Mouse (Mus musculus): ENCODE data around the gene Tcte1. TPM values are rescaled to one million over a fixed set of nuclear protein-coding genes. Genes with fewer than 3 reads are reported as not detected.

Gene Tcte1
- polyA plus RNA-seq, 1 experiment: 0.04 TPM

- no peak for DNase-seq (ENCODE audit: low read depth, low spot score)
- 21% methylated on average over 46 of the region's 46 CpGs for WGBS
Observed at GRCm38 (mm10) chr17:45544873-45545277, 21.6 kb downstream of the Tcte1 start.

- no peak for DNase-seq (ENCODE audit: low read depth, low spot score)
- WGBS: 19% methylated on average over 74 of the region's 74 CpGs
Observed at GRCm38 (mm10) chr17:45545278-45545961, 22.2 kb downstream of the Tcte1 start.

GRCm38 (mm10) chr17:45546941-45547340 is 23.7 kb downstream of the Tcte1 start:
- 80% methylated on average over 16 of the region's 16 CpGs for WGBS
- no peak for DNase-seq (ENCODE audit: low read depth, low spot score)

- 65% methylated on average over 5 of the region's 5 CpGs for WGBS
- DNase-seq (ENCODE audit: low read depth, low spot score): no peak
Observed at GRCm38 (mm10) chr17:45547461-45548190, 24.4 kb downstream of the Tcte1 start.

GRCm38 (mm10) chr17:45548541-45549512 is 25.6 kb downstream of the Tcte1 start:
- DNase-seq (ENCODE audit: low read depth, low spot score): no peak
- 5% methylated on average over 61 of the region's 68 CpGs for WGBS

GRCm38 (mm10) chr17:45549617-45550181 is 26.5 kb downstream of the Tcte1 start, which contains the start of gene Tmem151b:
Gene Tmem151b (minus strand): TSS chr17:45549677.
- DNase-seq (ENCODE audit: low read depth, low spot score): no peak
- 3% methylated on average over 29 of the region's 29 CpGs for WGBS

- DNase-seq (ENCODE audit: low read depth, low spot score): no peak
- 16% methylated on average over 5 of the region's 5 CpGs for WGBS
Observed at GRCm38 (mm10) chr17:45550253-45550652, 27.0 kb downstream of the Tcte1 start.

- no peak for DNase-seq (ENCODE audit: low read depth, low spot score)
- 70% methylated on average over 7 of the region's 7 CpGs for WGBS
Observed at GRCm38 (mm10) chr17:45551249-45551796, 28.1 kb downstream of the Tcte1 start.

GRCm38 (mm10) chr17:45551816-45552451 is 28.7 kb downstream of the Tcte1 start:
- no peak for DNase-seq (ENCODE audit: low read depth, low spot score)
- 7% methylated on average over 8 of the region's 8 CpGs for WGBS

- DNase-seq (ENCODE audit: low read depth, low spot score): no peak
- WGBS: 82% methylated on average over 3 of the region's 3 CpGs
Observed at GRCm38 (mm10) chr17:45553065-45553464, 29.8 kb downstream of the Tcte1 start.

GRCm38 (mm10) chr17:45554420-45554819 is 31.2 kb downstream of the Tcte1 start:
- no peak for DNase-seq (ENCODE audit: low read depth, low spot score)
- 33% methylated on average over 1 of the region's 1 CpGs for WGBS

- WGBS: under 1% methylated on average over 45 of the region's 45 CpGs
- DNase-seq (ENCODE audit: low read depth, low spot score): no peak
Observed at GRCm38 (mm10) chr17:45555452-45556106, 32.3 kb downstream of the Tcte1 start, which contains the start of gene Nfkbie. Gene Nfkbie (plus strand): TSS chr17:45555703.

GRCm38 (mm10) chr17:45556107-45556489 is 32.9 kb downstream of the Tcte1 start:
- DNase-seq (ENCODE audit: low read depth, low spot score): no peak
- 3% methylated on average over 14 of the region's 14 CpGs for WGBS

- WGBS: 73% methylated on average over 3 of the region's 3 CpGs
- DNase-seq (ENCODE audit: low read depth, low spot score): no peak
Observed at GRCm38 (mm10) chr17:45556514-45557245, 33.4 kb downstream of the Tcte1 start.

- no peak for DNase-seq (ENCODE audit: low read depth, low spot score)
- WGBS: 74% methylated on average over 7 of the region's 7 CpGs
Observed at GRCm38 (mm10) chr17:45557246-45557824, 34.1 kb downstream of the Tcte1 start.

GRCm38 (mm10) chr17:45557998-45558862 is 35.0 kb downstream of the Tcte1 start:
- DNase-seq (ENCODE audit: low read depth, low spot score): no peak
- 65% methylated on average over 16 of the region's 16 CpGs for WGBS
